Mouse (Mus musculus): ENCODE results near the gene Elavl2. TPM values are rescaled to one million over a fixed set of nuclear protein-coding genes. Genes with fewer than 3 reads are reported as not detected.

Gene Elavl2
- total RNA-seq, 2 experiments from 2014 or later, result 0.54 to 0.89 TPM

DNA sequence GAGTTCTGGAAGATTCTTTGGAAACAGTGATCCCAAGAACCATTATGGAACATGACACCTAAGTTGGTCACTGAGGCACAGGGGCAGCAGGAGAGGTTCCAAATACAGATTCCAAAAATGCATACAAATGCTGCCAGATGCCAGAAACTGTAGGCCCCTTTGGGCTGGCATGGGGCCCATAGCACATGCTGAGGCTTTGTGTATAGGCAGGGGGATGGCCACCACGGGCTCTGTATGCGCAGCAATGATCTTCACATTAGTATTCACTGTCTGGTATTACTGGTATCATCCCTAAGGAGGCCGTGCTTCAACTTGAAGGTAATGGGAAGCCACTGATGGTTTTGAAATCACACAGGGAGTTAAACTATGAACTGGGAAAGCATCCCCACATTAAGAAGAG lies 181.3 kb downstream of the Elavl2 start:
- no peak for DNase-seq (ENCODE audit: low spot score in 2 of 2)

GRCm38 (mm10) chr4:91213917-91214316 lies 186.7 kb downstream of the Elavl2 start:
- no peak for DNase-seq (ENCODE audit: low spot score in 2 of 2)

- no peak for DNase-seq (ENCODE audit: low spot score in 2 of 2)
Observed at GRCm38 (mm10) chr4:91208415-91209292, 191.9 kb downstream of the Elavl2 start.

Small RNA genes lying within 50 kb of the gene (microRNA-seq; reads per million reads assigned to microRNA genes)
- 0 reads per million in 2 experiments for gene Mir6402 (ENCODE audit: borderline number of aligned reads in 2 of 2)
